In the genomic region with DNA sequence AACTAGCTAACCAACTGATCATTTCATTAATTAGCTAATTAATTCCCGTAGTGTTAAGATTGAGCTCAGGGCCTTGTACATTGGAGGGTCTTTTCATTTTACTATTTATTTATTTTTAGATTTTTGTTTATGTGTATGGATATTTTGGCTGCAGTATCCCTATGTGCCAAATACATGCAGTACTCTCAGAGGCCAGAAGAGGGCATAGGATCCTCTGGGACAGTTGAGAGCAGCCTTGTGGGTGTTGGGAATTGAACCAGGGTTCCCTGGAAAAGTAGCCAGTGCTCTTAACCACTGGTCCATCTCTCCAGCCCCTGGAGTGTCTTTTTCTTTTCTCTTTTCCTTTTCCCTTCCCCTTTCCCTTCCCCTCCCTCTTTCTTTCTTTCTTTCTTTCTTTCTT, we compare ENCODE assay signal across 10 mouse cellular contexts. TPM values are rescaled to one million over a fixed set of nuclear protein-coding genes. Genes with fewer than 3 reads are reported as not detected.
A peak's percentile ranks its signal among the peaks of the same experiment; 100 is the strongest.
DNase-seq lines count a peak whose midpoint lies in the region; ATAC-seq and TF ChIP-seq lines count a peak whose summit lies in the region.
"Had no signal": no experiment of that assay in that cellular context is flagged by ENCODE, and none has a peak within 500 bp of the region (broad histone marks: within the 10 kb centered on the region; RNA-seq: fewer than 3 reads in every experiment).

No protein-coding gene starts in this region.

- in situ Hi-C loops in CH12.LX (cut with MboI; ENCODE audit: low pct_ligation_motif_present, low pct_unique_long_range_greater_than_20kb, low sequenced_read_pairs) = no loop called here

- H3K27me3 ChIP-seq in heart, postnatal 0 days (ENCODE audit: control insufficient read depth, insufficient read depth, low read length) = no peaks in the 10 kb centered on the region
- H3K27me3 ChIP-seq in CH12.LX (replicated peaks) = peaks cover 14% of the 10 kb centered on the region
- H3K27me3 ChIP-seq in liver, postnatal 0 days (ENCODE audit: insufficient read depth, low read length) = no peaks in the 10 kb centered on the region
- H3K27me3 ChIP-seq in midbrain, embryonic 10.5 days (ENCODE audit: low read depth, poor library complexity, severe bottlenecking) = peaks cover 11% of the 10 kb centered on the region; the same call in 1 of the 2 replicates
- no peaks in the 10 kb centered on the region for H3K27me3 ChIP-seq in hindbrain, embryonic 13.5 days

- whole genome bisulfite sequencing in heart, postnatal 0 days = 68% methylated on average over 1 of the region's 1 CpGs
- WGBS in liver, postnatal 0 days (ENCODE audit: insufficient replicate concordance) = 50% methylated on average over 1 of the region's 1 CpGs
- WGBS in midbrain, embryonic 10.5 days = 70% methylated on average over 1 of the region's 1 CpGs
- 69% methylated on average over 1 of the region's 1 CpGs for WGBS in hindbrain, embryonic 13.5 days

- H3K9me3 ChIP-seq in heart, postnatal 0 days (replicated peaks; ENCODE audit: control insufficient read depth, low read length) = no peaks in the 10 kb centered on the region
- H3K9me3 ChIP-seq in CH12.LX (replicated peaks; ENCODE audit: low read length) = no peaks in the 10 kb centered on the region
- no peaks in the 10 kb centered on the region for H3K9me3 ChIP-seq in liver, postnatal 0 days (ENCODE audit: low read length)
- no peaks in the 10 kb centered on the region for H3K9me3 ChIP-seq in midbrain, embryonic 10.5 days (replicated peaks)
- no peaks in the 10 kb centered on the region for H3K9me3 ChIP-seq in hindbrain, embryonic 13.5 days
- H3K9me3 ChIP-seq: heart, embryonic 13.5 days had no signal

- H3K9ac ChIP-seq in heart, postnatal 0 days (replicated peaks; ENCODE audit: low read depth, low read length) = no peak overlapping the region
- H3K9ac ChIP-seq in CH12.LX (ENCODE audit: insufficient read depth, low read depth) = no peak overlapping the region
- no peak overlapping the region for H3K9ac ChIP-seq in liver, postnatal 0 days (replicated peaks)
- no peak overlapping the region for H3K9ac ChIP-seq in hindbrain, embryonic 13.5 days
- H3K9ac ChIP-seq: heart, embryonic 13.5 days had no signal

- dilution Hi-C loops in CH12.LX (cut with MboI; ENCODE audit: extremely low pct_ligation_motif_present, extremely low pct_unique_long_range_greater_than_20kb, low sequenced_read_pairs) = no loop called here

- H3K36me3 ChIP-seq in heart, postnatal 0 days (replicated peaks; ENCODE audit: control insufficient read depth, insufficient read depth, low read length) = no peaks in the 10 kb centered on the region
- no peaks in the 10 kb centered on the region for H3K36me3 ChIP-seq in CH12.LX (replicated peaks in 1 of 2; ENCODE audit: control insufficient read depth in 1 of 2, insufficient read depth in 1 of 2, low read length in 1 of 2)
- H3K36me3 ChIP-seq in liver, postnatal 0 days (replicated peaks; ENCODE audit: insufficient read depth, low read length) = no peaks in the 10 kb centered on the region
- no peaks in the 10 kb centered on the region for H3K36me3 ChIP-seq in midbrain, embryonic 10.5 days
- H3K36me3 ChIP-seq in hindbrain, embryonic 13.5 days = no peaks in the 10 kb centered on the region
- H3K36me3 ChIP-seq: heart, embryonic 13.5 days had no signal

- H3K4me1 ChIP-seq in heart, postnatal 0 days (ENCODE audit: control insufficient read depth, insufficient read depth) = no peaks in the 10 kb centered on the region
- H3K4me1 ChIP-seq in CH12.LX (ENCODE audit: control insufficient read depth in 1 of 2, insufficient read depth in 2 of 2) = peaks cover 16 to 25% of the 10 kb centered on the region in 2 experiments
- H3K4me1 ChIP-seq in liver, postnatal 0 days (ENCODE audit: insufficient read depth) = 0 out of 2 replicates have a peak, but pooled peaks cover 2% of the 10 kb centered on the region
- H3K4me1 ChIP-seq in midbrain, embryonic 10.5 days = peaks cover 7% of the 10 kb centered on the region
- peaks cover 4% of the 10 kb centered on the region; the same call in 1 of the 2 replicates for H3K4me1 ChIP-seq in hindbrain, embryonic 13.5 days (replicated peaks)
- H3K4me1 ChIP-seq: heart, embryonic 13.5 days had no signal

- H3K4me3 ChIP-seq in heart, postnatal 0 days (ENCODE audit: low read depth, low read length) = no peak overlapping the region
- H3K4me3 ChIP-seq in CH12.LX (replicated peaks in 1 of 3; ENCODE audit: low read depth in 2 of 3, low read length in 2 of 3, poor library complexity in 1 of 3) = no peak overlapping the region
- H3K4me3 ChIP-seq in liver, postnatal 0 days (ENCODE audit: low read depth, low read length) = no peak overlapping the region
- no peak overlapping the region for H3K4me3 ChIP-seq in midbrain, embryonic 10.5 days
- H3K4me3 ChIP-seq in hindbrain, embryonic 13.5 days = no peak overlapping the region
- H3K4me3 ChIP-seq: heart, embryonic 13.5 days had no signal

- peak; percentile 63 for TF ChIP-seq RAD21 in CH12.LX (IDR thresholded peaks at IDR 0.05; ENCODE audit: low read depth, low read length)

- TF ChIP-seq POLR2A in CH12.LX (IDR thresholded peaks at IDR 0.05; ENCODE audit: low read depth, low read length) = no peak

- peak; percentile 31; the same call in 1 of the 2 replicates for TF ChIP-seq CTCF in heart, postnatal 0 days (IDR thresholded peaks at IDR 0.05; ENCODE audit: low read depth)
- peak; percentile 68 to 74 for TF ChIP-seq CTCF in CH12.LX (conservative IDR thresholded peaks at IDR 0.05 in 1 of 2, IDR thresholded peaks at IDR 0.05 in 1 of 2; ENCODE audit: low read depth in 2 of 2, low read length in 2 of 2)
- peak; percentile 65 for TF ChIP-seq CTCF in liver, postnatal 0 days (IDR thresholded peaks at IDR 0.05; ENCODE audit: low read depth)

- no peak for TF ChIP-seq EP300 in heart, postnatal 0 days (IDR thresholded peaks at IDR 0.05; ENCODE audit: low read depth)
- TF ChIP-seq EP300 in CH12.LX (IDR thresholded peaks at IDR 0.05; ENCODE audit: low read length) = no peak
- no peak for TF ChIP-seq EP300 in liver, postnatal 0 days (IDR thresholded peaks at IDR 0.05; ENCODE audit: low read depth)

- no peak overlapping the region for H3K4me2 ChIP-seq in heart, postnatal 0 days (ENCODE audit: low read depth, low read length)
- H3K4me2 ChIP-seq in CH12.LX (ENCODE audit: insufficient read depth, low read depth, poor library complexity, severe bottlenecking) = no peak overlapping the region
- H3K4me2 ChIP-seq in liver, postnatal 0 days (ENCODE audit: low read depth, low read length) = no peak overlapping the region
- H3K4me2 ChIP-seq in hindbrain, embryonic 13.5 days = no peak overlapping the region
- H3K4me2 ChIP-seq: heart, embryonic 13.5 days had no signal

- no peak for DNase-seq in heart, postnatal 0 days (ENCODE audit: low spot score)
- DNase-seq in heart, adult 8-10 months (ENCODE audit: low spot score) = no peak
- DNase-seq in CH12.LX (ENCODE audit: extremely low read depth) = peak; percentile 55
- peak; percentile 50 for DNase-seq in c-Kit-positive CD71-negative TER-119-negative erythroid progenitor cells, embryonic 14.5 days (ENCODE audit: low read depth)
- peak; percentile 37 for DNase-seq in liver, postnatal 0 days
- no peak for DNase-seq in midbrain, embryonic 10.5 days (ENCODE audit: low spot score)
- DNase-seq in frontal cortex, postnatal 10 days (ENCODE audit: low spot score in 2 of 2) = no peak

- ATAC-seq in heart, postnatal 0 days (ENCODE audit: insufficient read depth, low read depth) = no peak
- ATAC-seq in liver, postnatal 0 days = no peak
- no peak for ATAC-seq in hindbrain, embryonic 13.5 days (ENCODE audit: low FRiP score)

- no peaks in the 10 kb centered on the region for H3K79me2 ChIP-seq in CH12.LX (replicated peaks; ENCODE audit: control insufficient read depth, extremely low read depth, insufficient read depth, poor library complexity, severe bottlenecking)

- H3K27ac ChIP-seq in heart, postnatal 0 days (ENCODE audit: low read depth) = no peak overlapping the region
- H3K27ac ChIP-seq in CH12.LX (ENCODE audit: insufficient read depth, low read depth) = no peak overlapping the region
- H3K27ac ChIP-seq in liver, postnatal 0 days (ENCODE audit: low read depth) = no peak overlapping the region
- H3K27ac ChIP-seq in midbrain, embryonic 10.5 days (replicated peaks) = no peak overlapping the region
- no peak overlapping the region for H3K27ac ChIP-seq in hindbrain, embryonic 13.5 days
- H3K27ac ChIP-seq: heart, embryonic 13.5 days had no signal

RNA-seq across cellular contexts. Expression of gene Mpo, which starts 12.1 kb away (rescaled TPM):
- 0.46 and 2.6 TPM in 2 replicates for total RNA-seq in heart, postnatal 0 days (2014; rRNA removed; ENCODE audit: low replicate concordance)
- polyA plus RNA-seq in heart, postnatal 0 days (2015; fragmentation: Nextera tagmentation; extraction: Ambion mirVana) = 0.26 and 0.36 TPM in 2 replicates
- under 1 TPM in 1 of 4 experiments, not detected in 3; 0.89 TPM for total RNA-seq in heart, adult 8-10 months (2022)
- total RNA-seq in CH12.LX (2012; rRNA removed) (not detected in 2 replicates), CH12.LX (2014; rRNA removed) (not detected in 2 replicates)
- not detected in 2 replicates for polyA plus RNA-seq in CH12.LX (2012; ENCODE audit: insufficient read length, low read depth)
- 250 and 274 TPM in 2 replicates for polyA plus RNA-seq in liver, postnatal 0 days (2015; fragmentation: Nextera tagmentation; extraction: Ambion mirVana)
- polyA plus RNA-seq in midbrain, embryonic 10.5 days (2016; fragmentation: Nextera tagmentation; extraction: Ambion mirVana) = 2.5 and 2.7 TPM in 2 replicates
- 0.65 and 1.00 TPM in 2 replicates for polyA plus RNA-seq in hindbrain, embryonic 13.5 days (2015; fragmentation: Nextera tagmentation; extraction: Ambion mirVana)

RNA-seq across cellular contexts. Expression of gene Lpo, which starts 22.6 kb away (rescaled TPM):
- 0.19 TPM in 1 of 2 replicates, not detected in the other for total RNA-seq in heart, postnatal 0 days (2014; rRNA removed; ENCODE audit: low replicate concordance)
- not detected in 2 replicates for polyA plus RNA-seq in heart, postnatal 0 days (2015; fragmentation: Nextera tagmentation; extraction: Ambion mirVana)
- total RNA-seq in heart, adult 8-10 months (2022) = not detected
- total RNA-seq in CH12.LX (2012; rRNA removed) (not detected in 2 replicates), CH12.LX (2014; rRNA removed) (not detected in 2 replicates)
- polyA plus RNA-seq in CH12.LX (2012; ENCODE audit: insufficient read length, low read depth) = not detected in 2 replicates
- not detected in 2 replicates for polyA plus RNA-seq in liver, postnatal 0 days (2015; fragmentation: Nextera tagmentation; extraction: Ambion mirVana)
- polyA plus RNA-seq in midbrain, embryonic 10.5 days (2016; fragmentation: Nextera tagmentation; extraction: Ambion mirVana) = 0.20 and 0.56 TPM in 2 replicates
- 0.41 and 1.5 TPM in 2 replicates for polyA plus RNA-seq in hindbrain, embryonic 13.5 days (2015; fragmentation: Nextera tagmentation; extraction: Ambion mirVana)
- polyA plus RNA-seq: heart, embryonic 13.5 days; liver, embryonic 16.5 days had no signal

RNA-seq across cellular contexts. Expression of gene Tspoap1, which starts 45.1 kb away (rescaled TPM):
- 1.6 TPM in 1 of 2 replicates, not detected in the other for total RNA-seq in heart, postnatal 0 days (2014; rRNA removed; ENCODE audit: low replicate concordance)
- 0.12 TPM in 1 of 2 replicates, not detected in the other for polyA plus RNA-seq in heart, postnatal 0 days (2015; fragmentation: Nextera tagmentation; extraction: Ambion mirVana)
- total RNA-seq in heart, adult 8-10 months (2022) = under 1 TPM in 3 of 4 experiments, not detected in 1; 0.14 to 0.25 (median 0.22) TPM
- total RNA-seq in CH12.LX (2012; rRNA removed) (19.9 and 36.9 TPM in 2 replicates), CH12.LX (2014; rRNA removed) (12.8 and 16.5 TPM in 2 replicates)
- 11.6 and 12.3 TPM in 2 replicates for polyA plus RNA-seq in CH12.LX (2012; ENCODE audit: insufficient read length, low read depth)
- polyA plus RNA-seq in liver, postnatal 0 days (2015; fragmentation: Nextera tagmentation; extraction: Ambion mirVana) = 0.59 and 1.2 TPM in 2 replicates
- 8.2 and 14.7 TPM in 2 replicates for polyA plus RNA-seq in midbrain, embryonic 10.5 days (2016; fragmentation: Nextera tagmentation; extraction: Ambion mirVana)
- 40.7 and 40.8 TPM in 2 replicates for polyA plus RNA-seq in hindbrain, embryonic 13.5 days (2015; fragmentation: Nextera tagmentation; extraction: Ambion mirVana)

RNA-seq across cellular contexts. Expression of gene Mks1, which starts 47.6 kb away (rescaled TPM):
- 4.4 and 4.8 TPM in 2 replicates for total RNA-seq in heart, postnatal 0 days (2014; rRNA removed; ENCODE audit: low replicate concordance)
- 4.5 and 6.0 TPM in 2 replicates for polyA plus RNA-seq in heart, postnatal 0 days (2015; fragmentation: Nextera tagmentation; extraction: Ambion mirVana)
- total RNA-seq in heart, adult 8-10 months (2022) = 1 to 10 TPM; 2.2 to 4.0 (median 3.4) TPM
- total RNA-seq in CH12.LX (2012; rRNA removed) (17.9 and 24.4 TPM in 2 replicates), CH12.LX (2014; rRNA removed) (16.9 and 20.4 TPM in 2 replicates)
- polyA plus RNA-seq in CH12.LX (2012; ENCODE audit: insufficient read length, low read depth) = 26.3 and 27.7 TPM in 2 replicates
- polyA plus RNA-seq in liver, postnatal 0 days (2015; fragmentation: Nextera tagmentation; extraction: Ambion mirVana) = 1.4 and 2.1 TPM in 2 replicates
- 18.1 and 18.8 TPM in 2 replicates for polyA plus RNA-seq in midbrain, embryonic 10.5 days (2016; fragmentation: Nextera tagmentation; extraction: Ambion mirVana)
- polyA plus RNA-seq in hindbrain, embryonic 13.5 days (2015; fragmentation: Nextera tagmentation; extraction: Ambion mirVana) = 14.7 and 15.3 TPM in 2 replicates

Comparison
In these comparisons a context has a peak if more than half of its experiments do, and no peak if none do; other contexts are left out.
1. DNase-seq: peak in CH12.LX (single experiment), c-Kit-positive CD71-negative TER-119-negative erythroid progenitor cells, embryonic 14.5 days (single experiment) and liver, postnatal 0 days (single experiment); none in heart, postnatal 0 days (single experiment), heart, adult 8-10 months (single experiment), midbrain, embryonic 10.5 days (single experiment) and frontal cortex, postnatal 10 days (0 of 2).
2. RNA of gene Mpo, which starts 12.1 kb away (polyA plus RNA-seq): 250 to 274 TPM in liver, postnatal 0 days; 2.5 to 2.7 TPM in midbrain, embryonic 10.5 days, 0.65 to 1.00 TPM in hindbrain, embryonic 13.5 days, 0.26 to 0.36 TPM in heart, postnatal 0 days and not detected in CH12.LX; every median in the first group is over 10 times any median in the second.
3. Peak in every context shown above with its lines, with median percentiles within 50 percentile points of each other: CTCF ChIP-seq.